Mouse (Mus musculus) testis, postnatal 10 days (tissue): ENCODE measurements around the gene Rab7b.

Experiments
- DNase-seq: peaks from one replicate; pipeline ENCODE4 v3.0.0; 2021; ENCODE audit warnings: low spot score

Rab7b gene

GRCm38 (mm10) chr1:131738760-131739159 is 50.3 kb downstream of the Rab7b start:
- no peak for DNase-seq

GRCm38 (mm10) chr1:131739481-131740160 is 51.1 kb downstream of the Rab7b start:
- no peak for DNase-seq

GRCm38 (mm10) chr1:131743868-131744464 is 55.5 kb downstream of the Rab7b start, which contains the start of gene Slc26a9:
Gene Slc26a9 (plus strand): TSS chr1:131744022.
- no peak for DNase-seq

GRCm38 (mm10) chr1:131745391-131745790 is 56.9 kb downstream of the Rab7b start:
- no peak for DNase-seq

- no peak for DNase-seq
Observed at GRCm38 (mm10) chr1:131747761-131748160, 59.3 kb downstream of the Rab7b start.

- DNase-seq = no peak
Observed at GRCm38 (mm10) chr1:131748636-131749035, 60.1 kb downstream of the Rab7b start.

- DNase-seq = no peak
Observed at GRCm38 (mm10) chr1:131749706-131750545, 61.4 kb downstream of the Rab7b start.

GRCm38 (mm10) chr1:131751181-131751890 is 62.8 kb downstream of the Rab7b start:
- no peak for DNase-seq

- no peak for DNase-seq
Observed at GRCm38 (mm10) chr1:131751891-131752311, 63.4 kb downstream of the Rab7b start.

GRCm38 (mm10) chr1:131754212-131754829 is 65.8 kb downstream of the Rab7b start:
- DNase-seq = no peak

- DNase-seq = peak; percentile 69
Observed at GRCm38 (mm10) chr1:131754916-131755315, 66.4 kb downstream of the Rab7b start.

- DNase-seq = no peak
Observed at GRCm38 (mm10) chr1:131757211-131757610, 68.7 kb downstream of the Rab7b start.

- peak; percentile 34 for DNase-seq
Observed at GRCm38 (mm10) chr1:131758796-131759195, 70.3 kb downstream of the Rab7b start.

GRCm38 (mm10) chr1:131759667-131760427 is 71.4 kb downstream of the Rab7b start:
- DNase-seq = peak; percentile 34

GRCm38 (mm10) chr1:131760428-131760820 is 71.9 kb downstream of the Rab7b start:
- peak; percentile 30 for DNase-seq

- peak; percentile 36 for DNase-seq
Observed at GRCm38 (mm10) chr1:131761079-131761831, 72.8 kb downstream of the Rab7b start.

GRCm38 (mm10) chr1:131763683-131764082 is 75.2 kb downstream of the Rab7b start:
- peak; percentile 41 for DNase-seq

GRCm38 (mm10) chr1:131764581-131765338 is 76.3 kb downstream of the Rab7b start:
- peak; percentile 38 for DNase-seq
